Mouse (Mus musculus) spleen, adult 2 months (tissue): Measurements from ENCODE around the gene Pnldc1.

Source experiments
- CTCF ChIP-seq: fragments of 200-500 bp; IDR thresholded peaks from 2 replicates; pipeline ENCODE4 v1.5.1; 2011; ENCODE audit warnings: mild to moderate bottlenecking, inconsistent platforms; ENCODE audit not compliant: insufficient read depth, insufficient read length, insufficient replicate concordance; ENCODE audit errors: extremely low read depth
- POLR2A ChIP-seq: fragments of 200-500 bp; IDR thresholded peaks from 2 replicates; pipeline ENCODE4 v1.6.1; 2011; ENCODE audit warnings: low read depth, low read length, inconsistent platforms

DNA sequence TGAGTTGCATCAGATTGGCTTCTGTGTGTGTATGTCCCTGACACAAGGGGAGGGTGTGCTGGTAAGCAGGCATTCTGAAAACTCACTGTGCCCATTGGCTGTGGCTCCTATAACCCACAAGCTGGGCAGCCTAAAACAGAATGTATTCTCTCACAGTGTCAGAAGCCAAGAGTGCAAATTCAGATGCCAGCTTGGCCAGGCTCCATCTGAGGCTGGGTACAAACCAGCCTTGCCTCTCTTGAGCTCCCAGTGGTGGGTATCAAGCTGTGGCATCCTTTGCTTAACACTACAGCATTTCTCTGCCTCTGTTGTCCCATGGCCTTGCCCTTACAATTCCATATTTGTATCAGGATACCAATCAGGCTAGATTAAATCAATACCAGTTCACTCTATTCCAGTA, 45.9 kb downstream of the Pnldc1 start:
- TF ChIP-seq CTCF (no peak), POLR2A (no peak)
